Mouse (Mus musculus) Muller cell, postnatal 12 days (primary cell): ENCODE results near the gene Phc2.

ENCODE experiments used
- DNase-seq: peaks from one replicate; pipeline ENCODE4 v3.0.0-alpha.2; 2015; ENCODE audit errors: inconsistent ontology term

The Phc2 gene

GRCm38 (mm10) chr4:128741906-128742305, 87.4 kb downstream of the Phc2 start:
- DNase-seq, result no peak

DNA sequence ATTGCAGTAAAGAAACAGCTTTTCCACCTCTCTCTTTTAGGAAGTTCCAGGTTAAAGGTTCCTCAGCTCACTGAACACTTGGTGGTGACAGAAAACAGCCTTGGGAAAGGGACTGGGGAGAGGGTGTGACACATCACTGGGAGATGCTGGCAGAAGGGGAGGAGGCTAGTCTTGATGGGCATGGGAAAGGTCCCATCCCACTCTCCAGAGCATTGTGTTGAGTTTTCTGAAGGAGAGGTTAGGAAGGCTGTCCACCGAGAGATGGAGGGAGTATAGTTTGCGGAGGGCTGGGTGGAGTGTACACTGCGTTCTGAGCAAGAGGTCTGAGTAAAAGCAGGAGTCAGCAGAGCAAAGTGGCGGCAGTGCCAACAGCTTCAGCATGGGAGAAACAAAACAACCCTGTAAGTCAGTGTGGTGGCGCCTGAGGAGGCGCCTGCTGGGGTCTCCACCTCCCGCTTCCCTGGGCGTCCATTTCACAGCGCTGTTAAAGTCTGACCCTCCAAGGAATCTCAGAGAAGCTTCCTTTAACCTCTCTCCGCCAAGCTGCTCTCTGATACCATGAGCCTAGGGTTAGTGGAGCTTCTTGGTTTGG, 88.0 kb downstream of the Phc2 start:
- DNase-seq, result peak; percentile 58

- DNase-seq, result peak; percentile 46
These were observed 88.6 kb downstream of the Phc2 start for GRCm38 (mm10) chr4:128743031-128743626.

DNA sequence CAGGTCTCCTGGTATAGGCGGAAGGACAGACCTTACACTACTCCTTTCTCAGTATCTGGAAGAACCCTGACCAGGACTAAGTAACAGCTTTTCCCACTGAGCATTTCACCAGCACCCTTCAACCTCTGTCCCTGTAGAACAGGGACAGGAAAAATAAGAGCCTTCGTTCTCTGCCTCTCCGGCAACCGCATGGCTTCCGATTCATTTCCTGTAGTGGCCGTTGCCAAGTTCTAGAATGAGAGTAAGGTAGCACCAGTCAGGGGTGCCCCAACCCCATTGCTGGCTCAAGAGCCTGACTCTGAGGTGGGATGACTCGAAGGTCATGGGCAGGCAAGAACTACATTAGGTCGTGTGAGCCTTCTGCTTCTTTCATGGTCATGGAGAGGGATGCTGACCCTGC, 90.7 kb downstream of the Phc2 start:
- no peak for DNase-seq

DNA sequence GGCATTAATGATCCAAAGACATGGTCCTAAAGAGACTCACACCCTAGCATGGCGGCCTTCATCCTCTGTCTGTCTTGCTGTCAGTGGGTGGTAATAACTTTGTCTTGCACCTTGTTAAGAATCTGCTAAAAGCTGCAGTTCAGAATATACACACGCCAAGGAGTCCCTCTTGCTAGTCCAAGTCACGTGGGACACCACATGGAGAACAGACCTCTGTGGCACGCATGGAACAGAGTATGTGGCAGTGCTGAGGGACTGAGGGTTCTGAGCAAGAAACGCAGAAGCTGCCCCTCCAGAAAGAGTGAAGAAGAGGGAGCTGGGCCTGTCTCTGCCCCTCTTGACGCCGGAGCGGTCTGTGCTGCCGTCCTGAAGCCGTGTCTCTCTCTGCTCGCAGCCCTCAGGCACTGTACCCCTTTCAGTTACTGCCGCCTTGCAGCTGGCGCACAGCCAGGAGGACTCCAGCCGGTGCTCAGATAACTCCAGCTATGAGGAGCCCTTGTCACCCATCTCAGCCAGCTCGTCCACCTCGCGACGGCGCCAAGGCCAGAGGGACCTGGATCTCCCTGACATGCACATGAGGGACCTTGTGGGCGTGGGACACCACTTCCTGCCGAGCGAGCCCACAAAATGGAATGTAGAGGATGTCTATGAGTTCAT, 93.2 kb downstream of the Phc2 start:
- DNase-seq, result no peak

DNA sequence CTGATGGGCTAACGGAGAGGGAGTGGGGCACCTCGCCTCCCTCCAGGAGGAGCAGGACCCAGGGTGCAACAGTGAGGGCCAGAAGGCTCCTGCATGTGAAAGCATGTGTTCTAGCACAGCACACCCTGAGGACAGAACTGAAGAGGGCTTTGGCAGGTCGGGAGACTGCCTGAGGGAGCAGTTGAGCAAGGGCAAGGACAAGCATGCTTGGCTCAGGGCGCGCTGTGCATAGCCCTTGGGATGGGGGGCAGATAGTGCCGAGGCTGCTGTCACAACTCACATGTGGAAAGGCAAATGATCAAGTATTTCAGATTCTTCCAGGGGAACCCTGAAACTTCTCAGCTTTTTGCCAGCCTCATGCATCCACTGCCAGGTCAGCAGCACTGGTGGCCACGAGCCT, 93.8 kb downstream of the Phc2 start:
- DNase-seq, result no peak

- no peak for DNase-seq
These were observed 96.5 kb downstream of the Phc2 start for GRCm38 (mm10) chr4:128751006-128751405.

- DNase-seq, result no peak
These were observed 97.7 kb downstream of the Phc2 start for GRCm38 (mm10) chr4:128752031-128752757.

DNA sequence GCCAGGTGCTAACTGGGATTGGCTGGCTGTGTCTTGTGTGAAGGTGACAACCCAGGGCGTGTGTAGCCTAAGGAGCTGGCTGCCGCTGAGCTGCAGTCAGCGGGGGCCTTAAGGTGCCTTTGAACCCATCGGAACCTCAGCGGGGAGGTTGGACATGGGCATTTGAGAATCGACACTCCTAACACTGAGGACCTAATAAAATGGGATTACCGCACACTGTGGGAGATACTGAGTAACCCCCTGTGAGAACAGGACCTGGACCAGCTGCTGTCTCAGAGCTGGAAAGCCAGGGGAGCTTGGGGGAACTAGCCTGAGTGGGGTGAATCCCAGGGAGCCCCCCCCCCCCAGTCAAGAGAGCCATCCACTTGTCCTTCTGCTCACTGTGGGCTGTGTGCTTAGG, 99.1 kb downstream of the Phc2 start:
- no peak for DNase-seq

DNA sequence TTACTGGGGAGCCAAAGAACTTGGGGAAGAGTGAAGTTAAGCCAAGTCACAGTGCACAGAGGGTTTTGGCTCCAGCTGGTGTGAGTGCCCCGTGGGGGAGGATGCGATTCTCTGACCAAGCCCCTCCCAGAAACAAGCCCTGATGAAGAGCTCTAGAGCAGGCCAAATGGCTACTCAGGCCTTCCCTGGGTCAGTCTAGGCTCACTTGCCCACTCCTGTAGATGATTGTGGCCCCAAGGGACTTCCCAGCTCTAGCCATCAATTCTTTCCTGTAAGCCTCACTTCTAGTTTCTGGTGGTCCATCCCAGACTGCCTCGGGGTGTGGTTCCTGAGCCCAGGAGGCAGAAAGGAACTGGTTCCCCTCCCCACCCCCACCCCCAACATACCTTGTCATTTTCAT, 100.6 kb downstream of the Phc2 start, which contains the start of gene A3galt2:
Gene A3galt2 (plus strand): TSS at position 301 of the 400 bp plus-strand sequence.
- DNase-seq, result no peak

DNA sequence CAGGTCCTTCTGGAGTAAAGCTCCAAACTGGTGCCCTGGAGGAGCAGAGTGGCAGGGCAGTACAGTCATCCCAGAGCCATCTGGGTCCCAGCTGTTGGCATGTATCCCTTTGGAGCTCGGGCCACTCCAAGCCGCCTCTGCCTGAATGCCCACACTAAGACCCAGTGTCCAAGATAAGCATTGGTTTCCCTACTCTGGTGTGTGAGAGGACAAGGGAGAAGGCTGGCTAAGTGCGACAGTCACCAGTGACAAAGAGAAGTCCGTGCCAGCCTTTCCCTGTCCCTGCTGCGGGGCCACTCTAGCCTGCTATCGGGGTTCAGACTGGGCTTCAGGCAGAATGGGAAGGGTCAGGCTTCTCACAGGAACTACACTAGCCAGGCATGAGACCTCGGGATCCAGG, 101.4 kb downstream of the Phc2 start:
- DNase-seq, result peak; percentile 74

DNA sequence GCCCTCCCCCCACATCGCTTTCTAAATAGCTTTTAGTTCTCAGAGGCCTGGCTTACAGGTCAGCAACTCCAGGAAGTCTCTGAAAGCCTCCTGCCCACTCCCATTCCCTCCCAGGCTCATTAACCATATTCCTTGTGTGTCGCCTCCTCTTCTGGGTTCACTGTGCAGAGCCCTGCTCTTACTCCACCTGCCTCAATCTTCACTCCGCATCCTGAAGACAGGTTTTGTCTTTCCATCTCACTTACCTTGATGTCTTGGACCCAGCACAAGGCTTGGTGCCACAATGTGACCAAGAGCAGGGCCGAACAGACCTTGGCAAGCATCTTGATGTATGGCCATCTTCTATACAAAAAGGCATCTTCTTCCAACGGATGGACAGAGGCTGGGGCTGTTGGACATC, 104.7 kb downstream of the Phc2 start:
- no peak for DNase-seq

DNA sequence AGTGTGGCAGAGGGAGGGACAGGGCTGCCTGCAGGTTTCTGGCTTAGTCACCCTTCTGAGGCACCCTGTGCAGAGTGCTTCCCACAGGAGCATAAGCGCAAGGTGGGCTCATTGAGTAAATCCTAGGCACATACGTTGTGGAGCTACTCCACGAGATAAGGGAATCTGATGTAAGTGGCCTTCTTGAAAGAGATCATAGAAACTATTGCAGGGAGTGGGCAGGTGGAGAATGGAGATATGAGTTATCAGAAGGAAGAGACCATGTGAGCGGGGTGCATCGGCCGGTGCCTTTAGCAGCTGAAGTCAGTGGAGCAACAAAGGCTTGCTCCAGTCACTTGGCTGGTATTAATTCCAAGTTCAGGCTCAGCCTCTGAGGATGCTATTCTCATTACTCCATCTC, 105.5 kb downstream of the Phc2 start:
- DNase-seq, result no peak

GRCm38 (mm10) chr4:128766929-128767328, 112.4 kb downstream of the Phc2 start:
- DNase-seq, result no peak

DNA sequence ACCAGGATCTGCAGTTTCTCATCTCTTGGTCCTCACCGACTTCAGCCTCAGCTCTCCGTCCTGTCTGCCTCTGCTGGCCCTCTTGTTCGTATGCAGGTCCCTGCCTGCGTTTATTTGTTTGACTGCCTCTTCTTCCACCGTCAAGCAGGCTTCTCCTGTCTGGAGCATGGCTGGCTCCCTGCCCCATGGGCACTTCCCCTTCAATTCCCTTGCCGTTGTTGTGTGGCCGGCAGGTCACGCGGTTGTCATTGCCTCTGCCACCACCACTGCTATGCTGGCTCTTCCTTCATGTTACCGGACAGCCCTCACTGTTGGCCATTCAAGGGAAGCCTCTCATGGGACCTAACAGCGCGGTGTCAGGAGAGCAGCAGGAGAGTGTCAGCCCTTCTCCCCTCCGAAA, 113.6 kb downstream of the Phc2 start:
- no peak for DNase-seq

DNA sequence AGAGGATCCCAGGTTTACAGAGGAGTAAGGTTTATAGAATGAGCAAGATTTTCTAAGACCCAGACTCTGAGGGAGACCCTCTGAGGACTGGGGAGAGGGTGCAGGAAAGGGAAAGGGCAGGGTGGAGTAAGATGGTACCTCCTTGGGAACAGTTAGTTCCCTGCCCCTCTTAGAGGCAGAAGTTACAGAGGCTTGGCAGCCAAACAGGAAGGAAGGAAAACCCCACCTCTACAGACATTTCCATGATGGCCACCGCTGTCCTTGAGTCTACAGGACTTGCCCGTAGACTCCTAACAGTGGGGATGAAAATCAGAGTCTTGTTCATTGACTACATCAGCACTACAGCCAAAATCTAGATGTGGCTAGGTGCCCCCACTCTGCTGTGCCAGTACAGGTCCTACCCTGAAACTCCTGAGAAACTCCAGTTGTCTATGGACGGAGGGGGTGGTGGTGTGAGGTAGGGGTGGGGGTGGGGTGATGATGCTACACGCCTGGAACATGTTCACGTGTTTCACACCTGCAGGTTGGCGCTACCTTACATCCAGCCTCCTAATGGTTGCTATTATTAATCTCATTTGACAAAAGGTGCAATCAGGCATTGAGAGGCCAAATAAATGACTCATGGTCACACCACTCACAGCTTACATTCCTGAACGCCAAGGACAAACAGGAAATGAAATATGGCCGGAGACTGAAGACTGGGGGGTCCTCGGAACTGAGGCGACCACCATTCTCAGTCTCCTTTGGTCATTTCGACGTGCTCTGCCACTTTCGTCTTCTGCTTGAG, 115.3 kb downstream of the Phc2 start:
- DNase-seq, result peak; percentile 63

- no peak for DNase-seq
These were observed 116.2 kb downstream of the Phc2 start for GRCm38 (mm10) chr4:128770698-128771097.

GRCm38 (mm10) chr4:128773820-128774219, 119.3 kb downstream of the Phc2 start:
- no peak for DNase-seq

- no peak for DNase-seq
These were observed 120.0 kb downstream of the Phc2 start for GRCm38 (mm10) chr4:128774467-128774866.

DNA sequence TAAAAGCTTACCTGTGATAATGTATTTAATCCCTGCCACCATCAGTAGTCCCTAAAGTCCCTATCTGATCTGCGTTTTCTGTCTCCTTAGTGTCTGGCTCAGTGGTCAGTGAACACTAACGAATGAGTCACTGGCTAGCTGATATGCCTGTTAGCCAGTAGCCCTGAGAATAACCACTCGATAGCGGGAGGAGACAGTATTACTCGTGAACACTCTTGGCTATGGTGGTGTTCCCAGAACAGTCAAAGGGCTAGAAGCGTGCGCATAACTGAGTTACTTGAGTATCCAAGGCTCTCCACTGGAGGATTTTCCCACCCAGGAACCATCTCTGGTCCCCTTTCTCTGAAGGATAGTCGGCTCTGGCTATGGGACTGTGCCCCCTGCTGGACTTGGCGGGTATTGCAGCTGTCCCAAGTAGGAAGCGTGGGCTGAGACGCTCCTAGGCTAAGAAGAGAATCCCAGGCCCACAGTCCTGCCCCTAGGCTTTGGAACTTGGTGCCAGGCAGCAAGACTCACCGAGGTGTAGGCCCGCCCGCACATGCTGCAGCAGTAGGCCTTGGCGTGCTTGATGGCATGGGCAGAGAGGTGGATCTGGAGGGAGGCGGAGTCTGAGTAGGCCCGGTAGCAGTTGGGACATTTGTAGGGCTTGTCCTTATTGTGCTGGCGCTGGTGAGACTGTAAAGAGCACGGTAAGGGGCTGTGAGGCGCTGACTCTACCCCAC, 122.2 kb downstream of the Phc2 start:
- DNase-seq, result peak; percentile 75

GRCm38 (mm10) chr4:128777593-128777992, 123.1 kb downstream of the Phc2 start:
- DNase-seq, result no peak
